Mouse (Mus musculus): ENCODE results near the gene Ginm1. TPM values are rescaled to one million over a fixed set of nuclear protein-coding genes. Genes with fewer than 3 reads are reported as not detected.
"Not testable (repeated sequence)": the region's sequence is repeated elsewhere in the genome, so short reads cannot be mapped to it uniquely, and the experiment has no call there.

Gene Ginm1
- polyA plus RNA-seq, 1 experiment from 2014 or later, result 100 TPM

- WGBS, result 22% methylated on average over 6 of the region's 7 CpGs
- Histone ChIP-seq H3K27me3 (ENCODE audit: insufficient read depth, low read length) (no peaks in the 10 kb centered on the region), H3K27ac (ENCODE audit: low read length) (no peak overlapping the region), H3K9ac (replicated peaks; ENCODE audit: low read length) (peak overlapping the region; percentile 88), H3K4me3 (ENCODE audit: low read length) (peak overlapping the region; percentile 99), H3K4me2 (replicated peaks; ENCODE audit: low read depth, low read length) (peak overlapping the region; percentile 80), H3K36me3 (ENCODE audit: insufficient read depth, low read length) (peaks cover 13% of the 10 kb centered on the region), H3K9me3 (ENCODE audit: low read length) (no peaks in the 10 kb centered on the region), H3K4me1 (ENCODE audit: insufficient read depth, low read length) (peaks cover 5% of the 10 kb centered on the region; the same call in 1 of the 2 replicates)
- ATAC-seq (ENCODE audit: low FRiP score, low TSS enrichment), result no peak
Observed at GRCm38 (mm10) chr10:7779751-7780237, 12.8 kb downstream of the Ginm1 start.

DNA sequence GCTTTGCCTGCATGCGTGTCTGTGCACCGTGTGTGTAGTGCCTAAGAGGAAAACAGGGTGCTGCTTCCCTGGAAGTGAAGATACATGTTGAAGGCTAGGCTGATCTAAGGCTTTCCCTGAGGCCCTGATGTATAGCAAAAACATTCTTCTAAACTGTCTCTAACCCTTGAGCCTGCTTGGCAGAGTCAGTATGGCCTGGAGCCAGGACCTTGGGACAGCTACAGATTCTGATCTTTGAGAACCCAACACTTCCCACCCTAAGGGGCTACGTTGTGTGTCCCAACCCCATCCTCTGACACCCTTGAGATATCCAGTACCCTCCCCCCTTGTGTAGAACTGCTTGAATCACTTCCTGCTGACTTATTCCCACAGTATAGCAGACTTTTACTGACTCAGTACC, 14.3 kb downstream of the Ginm1 start:
- WGBS, result 95% methylated on average over 3 of the region's 3 CpGs
- no peak overlapping the region for H3K4me2 ChIP-seq (replicated peaks; ENCODE audit: low read depth, low read length)
- no peak overlapping the region for H3K9ac ChIP-seq (replicated peaks; ENCODE audit: low read length)
- no peak overlapping the region for H3K27ac ChIP-seq (ENCODE audit: low read length)
- ATAC-seq (ENCODE audit: low FRiP score, low TSS enrichment), result no peak
- no peaks in the 10 kb centered on the region for H3K27me3 ChIP-seq (ENCODE audit: insufficient read depth, low read length)
- no peaks in the 10 kb centered on the region for H3K9me3 ChIP-seq (ENCODE audit: low read length)
- peaks cover 20% of the 10 kb centered on the region for H3K36me3 ChIP-seq (ENCODE audit: insufficient read depth, low read length)
- H3K4me3 ChIP-seq (ENCODE audit: low read length), result no peak overlapping the region
- H3K4me1 ChIP-seq (ENCODE audit: insufficient read depth, low read length), result peaks cover 5% of the 10 kb centered on the region; the same call in 1 of the 2 replicates

DNA sequence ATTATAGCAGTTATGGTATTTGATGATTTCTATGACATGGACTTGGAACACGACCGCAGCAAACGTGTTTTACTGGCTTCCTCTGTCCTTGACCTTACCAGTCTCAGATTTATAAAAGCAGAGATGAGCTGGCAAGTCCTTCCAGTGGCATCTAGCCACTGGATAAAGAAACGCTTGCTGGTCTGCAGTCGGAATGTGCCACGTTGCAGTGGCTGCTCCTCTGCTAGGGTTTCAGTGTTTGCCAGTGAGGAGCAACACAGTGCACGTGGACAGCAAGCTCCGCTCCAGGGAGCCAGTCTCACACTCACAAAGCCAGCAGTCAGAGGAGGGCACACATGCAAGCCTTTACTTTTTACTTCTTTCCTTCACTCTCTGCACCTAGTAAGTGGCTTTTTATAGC, 17.2 kb downstream of the Ginm1 start:
- Histone ChIP-seq H3K27me3 (ENCODE audit: insufficient read depth, low read length) (no peaks in the 10 kb centered on the region), H3K9me3 (ENCODE audit: low read length) (no peaks in the 10 kb centered on the region), H3K9ac (replicated peaks; ENCODE audit: low read length) (no peak overlapping the region), H3K4me3 (ENCODE audit: low read length) (no peak overlapping the region), H3K4me2 (replicated peaks; ENCODE audit: low read depth, low read length) (no peak overlapping the region), H3K4me1 (ENCODE audit: insufficient read depth, low read length) (peaks cover 3% of the 10 kb centered on the region; the same call in 1 of the 2 replicates), H3K36me3 (ENCODE audit: insufficient read depth, low read length) (peaks cover 41% of the 10 kb centered on the region), H3K27ac (ENCODE audit: low read length) (no peak overlapping the region)
- WGBS, result 96% methylated on average over 8 of the region's 8 CpGs
- ATAC-seq (ENCODE audit: low FRiP score, low TSS enrichment), result no peak

GRCm38 (mm10) chr10:7772769-7773168, 19.9 kb downstream of the Ginm1 start:
- no peaks in the 10 kb centered on the region for H3K9me3 ChIP-seq (ENCODE audit: low read length)
- WGBS, result 90% methylated on average over 1 of the region's 1 CpGs
- ATAC-seq (ENCODE audit: low FRiP score, low TSS enrichment), result no peak
- no peaks in the 10 kb centered on the region for H3K4me1 ChIP-seq (ENCODE audit: insufficient read depth, low read length)
- H3K9ac ChIP-seq (replicated peaks; ENCODE audit: low read length), result no peak overlapping the region
- H3K27ac ChIP-seq (ENCODE audit: low read length), result no peak overlapping the region
- no peak overlapping the region for H3K4me2 ChIP-seq (replicated peaks; ENCODE audit: low read depth, low read length)
- H3K36me3 ChIP-seq (ENCODE audit: insufficient read depth, low read length), result peaks cover 50% of the 10 kb centered on the region
- H3K4me3 ChIP-seq (ENCODE audit: low read length), result no peak overlapping the region
- H3K27me3 ChIP-seq (ENCODE audit: insufficient read depth, low read length), result no peaks in the 10 kb centered on the region

- Histone ChIP-seq H3K36me3 (ENCODE audit: insufficient read depth, low read length) (peaks cover 53% of the 10 kb centered on the region), H3K9me3 (ENCODE audit: low read length) (no peaks in the 10 kb centered on the region), H3K27ac (ENCODE audit: low read length) (no peak overlapping the region), H3K4me1 (ENCODE audit: insufficient read depth, low read length) (no peaks in the 10 kb centered on the region), H3K4me3 (ENCODE audit: low read length) (no peak overlapping the region), H3K4me2 (replicated peaks; ENCODE audit: low read depth, low read length) (no peak overlapping the region), H3K9ac (replicated peaks; ENCODE audit: low read length) (no peak overlapping the region), H3K27me3 (ENCODE audit: insufficient read depth, low read length) (no peaks in the 10 kb centered on the region)
- WGBS, result 91% methylated on average over 4 of the region's 4 CpGs
- no peak for ATAC-seq (ENCODE audit: low FRiP score, low TSS enrichment)
Observed at GRCm38 (mm10) chr10:7772346-7772745, 20.3 kb downstream of the Ginm1 start.

DNA sequence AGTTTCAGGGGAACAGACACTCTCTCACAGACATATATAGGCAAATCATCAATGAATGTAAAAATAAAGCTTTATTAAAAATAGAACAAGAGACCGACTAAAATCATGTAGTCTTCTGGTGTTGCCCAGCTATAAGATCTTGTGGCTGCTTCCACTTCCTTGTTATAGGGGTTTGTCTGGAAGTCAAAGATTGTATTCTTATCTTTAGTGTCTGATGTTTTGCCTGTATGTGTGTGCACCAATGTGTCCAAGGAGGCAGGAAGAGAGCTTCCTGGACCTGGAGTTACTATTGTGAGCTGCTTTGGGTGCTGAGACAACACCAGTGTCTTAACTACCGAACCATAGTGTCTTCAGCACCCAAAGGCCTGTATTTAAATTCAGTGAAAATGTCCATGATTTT, 35.1 kb downstream of the Ginm1 start:
- H3K4me3 ChIP-seq (ENCODE audit: low read length), result no peak overlapping the region
- H3K36me3 ChIP-seq (ENCODE audit: insufficient read depth, low read length), result peaks cover 50% of the 10 kb centered on the region
- ATAC-seq (ENCODE audit: low FRiP score, low TSS enrichment), result no peak
- no peaks in the 10 kb centered on the region for H3K4me1 ChIP-seq (ENCODE audit: insufficient read depth, low read length)
- H3K9ac ChIP-seq (replicated peaks; ENCODE audit: low read length), result no peak overlapping the region
- H3K27ac ChIP-seq (ENCODE audit: low read length), result no peak overlapping the region
- WGBS, result 90% methylated on average over 2 of the region's 2 CpGs
- no peaks in the 10 kb centered on the region for H3K9me3 ChIP-seq (ENCODE audit: low read length)
- H3K4me2 ChIP-seq (replicated peaks; ENCODE audit: low read depth, low read length), result no peak overlapping the region
- H3K27me3 ChIP-seq (ENCODE audit: insufficient read depth, low read length), result no peaks in the 10 kb centered on the region

GRCm38 (mm10) chr10:7748752-7749151, 43.9 kb downstream of the Ginm1 start:
- ATAC-seq (ENCODE audit: low FRiP score, low TSS enrichment), result no peak
- Histone ChIP-seq H3K4me1 (ENCODE audit: insufficient read depth, low read length) (no peaks in the 10 kb centered on the region), H3K9me3 (ENCODE audit: low read length) (no peaks in the 10 kb centered on the region), H3K4me2 (replicated peaks; ENCODE audit: low read depth, low read length) (no peak overlapping the region), H3K27me3 (ENCODE audit: insufficient read depth, low read length) (no peaks in the 10 kb centered on the region), H3K27ac (ENCODE audit: low read length) (no peak overlapping the region), H3K4me3 (ENCODE audit: low read length) (no peak overlapping the region), H3K9ac (replicated peaks; ENCODE audit: low read length) (no peak overlapping the region), H3K36me3 (ENCODE audit: insufficient read depth, low read length) (peaks cover 50% of the 10 kb centered on the region)
- 94% methylated on average over 6 of the region's 6 CpGs for WGBS

DNA sequence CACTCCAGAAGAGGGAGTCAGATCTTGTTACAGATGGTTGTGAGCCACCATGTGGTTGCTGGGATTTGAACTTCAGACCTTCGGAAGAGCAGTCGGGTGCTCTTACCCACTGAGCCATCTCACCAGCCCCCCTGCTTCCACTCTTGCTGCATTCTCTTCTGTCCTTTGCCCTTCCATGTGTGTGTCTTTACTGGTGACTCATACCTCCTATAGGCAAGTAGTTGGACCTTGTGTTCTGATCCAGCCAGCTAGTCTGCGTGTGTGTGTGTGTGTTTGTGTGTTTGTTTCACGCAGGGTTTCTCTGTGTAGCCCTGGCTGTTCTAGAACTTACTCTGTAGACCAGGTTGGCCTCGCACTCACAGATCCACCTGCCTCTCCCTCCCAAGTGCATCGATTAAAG, 47.1 kb downstream of the Ginm1 start:
- WGBS, result 91% methylated on average over 6 of the region's 6 CpGs
- not testable (repeated sequence) for H3K27ac ChIP-seq (ENCODE audit: low read length); H3K4me3 ChIP-seq (ENCODE audit: low read length); H3K4me1 ChIP-seq (ENCODE audit: insufficient read depth, low read length); H3K4me2 ChIP-seq (replicated peaks; ENCODE audit: low read depth, low read length); H3K9me3 ChIP-seq (ENCODE audit: low read length); ATAC-seq (ENCODE audit: low FRiP score, low TSS enrichment); H3K9ac ChIP-seq (replicated peaks; ENCODE audit: low read length); H3K27me3 ChIP-seq (ENCODE audit: insufficient read depth, low read length)
- peaks cover 42% of the 10 kb centered on the region for H3K36me3 ChIP-seq (ENCODE audit: insufficient read depth, low read length)

- Histone ChIP-seq H3K27ac (ENCODE audit: low read length) (no peak overlapping the region), H3K4me1 (ENCODE audit: insufficient read depth, low read length) (peaks cover 8% of the 10 kb centered on the region; the same call in 1 of the 2 replicates), H3K36me3 (ENCODE audit: insufficient read depth, low read length) (peaks cover 6% of the 10 kb centered on the region; the same call in 1 of the 2 replicates), H3K4me3 (ENCODE audit: low read length) (no peak overlapping the region), H3K9ac (replicated peaks; ENCODE audit: low read length) (no peak overlapping the region), H3K27me3 (ENCODE audit: insufficient read depth, low read length) (no peaks in the 10 kb centered on the region), H3K4me2 (replicated peaks; ENCODE audit: low read depth, low read length) (no peak overlapping the region), H3K9me3 (ENCODE audit: low read length) (no peaks in the 10 kb centered on the region)
- ATAC-seq (ENCODE audit: low FRiP score, low TSS enrichment), result no peak
- WGBS, result 51% methylated on average over 3 of the region's 3 CpGs
Observed at GRCm38 (mm10) chr10:7737914-7738313, 54.7 kb downstream of the Ginm1 start.

DNA sequence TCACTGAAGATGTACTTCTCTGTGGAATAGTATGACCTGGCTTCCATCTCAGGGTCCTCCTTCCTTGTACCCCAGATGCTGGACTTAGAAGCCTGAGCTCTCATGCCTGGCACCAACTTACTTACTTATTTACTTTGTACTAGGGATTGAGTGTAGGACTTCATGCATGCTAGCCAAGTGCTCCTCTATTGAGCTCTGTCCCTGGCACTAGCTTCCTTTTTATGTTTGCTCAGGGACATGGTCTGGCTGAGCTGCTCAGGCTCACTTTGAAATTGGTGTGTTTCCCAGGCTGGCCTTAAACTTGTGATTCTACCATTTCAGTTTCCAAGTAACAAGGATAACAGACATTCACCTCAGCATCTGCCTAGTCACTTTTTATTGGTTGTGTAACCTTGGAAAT, 55.5 kb downstream of the Ginm1 start:
- no peaks in the 10 kb centered on the region for H3K27me3 ChIP-seq (ENCODE audit: insufficient read depth, low read length)
- no peak overlapping the region for H3K4me2 ChIP-seq (replicated peaks; ENCODE audit: low read depth, low read length)
- H3K4me3 ChIP-seq (ENCODE audit: low read length), result no peak overlapping the region
- H3K9ac ChIP-seq (replicated peaks; ENCODE audit: low read length), result no peak overlapping the region
- peaks cover 8% of the 10 kb centered on the region; the same call in 1 of the 2 replicates for H3K4me1 ChIP-seq (ENCODE audit: insufficient read depth, low read length)
- 0 out of 2 replicates have a peak, but pooled peaks cover 4% of the 10 kb centered on the region for H3K36me3 ChIP-seq (ENCODE audit: insufficient read depth, low read length)
- no peak overlapping the region for H3K27ac ChIP-seq (ENCODE audit: low read length)
- no peak for ATAC-seq (ENCODE audit: low FRiP score, low TSS enrichment)
- no peaks in the 10 kb centered on the region for H3K9me3 ChIP-seq (ENCODE audit: low read length)

Measured in kidney, embryonic 16.5 days (tissue).